Mouse (Mus musculus) limb, embryonic 12.5 days (tissue): Measurements from ENCODE around the gene Spock2. TPM values are rescaled to one million over a fixed set of nuclear protein-coding genes. Genes with fewer than 3 reads are reported as not detected.
"Not testable (repeated sequence)": the region's sequence is repeated elsewhere in the genome, so short reads cannot be mapped to it uniquely, and the experiment has no call there.

Experiments used
- ATAC-seq: fragments of 200-750 bp; cut with Nextera tagmentation; 2 replicates; pipeline ENCODE4 v1.8.0; 2017; ENCODE audit warnings: low read depth, moderate TSS enrichment; ENCODE audit not compliant: insufficient number of reproducible peaks, insufficient read depth, low FRiP score, low TSS enrichment
- H3K27ac ChIP-seq: fragments of 300-500 bp; sonication (generic); 2 replicates; pipeline ENCODE4 v1.5.1; 2016; ENCODE audit warnings: mild to moderate bottlenecking, moderate library complexity
- H3K27me3 ChIP-seq: fragments of 300-500 bp; sonication (generic); 2 replicates; pipeline ENCODE4 v1.6.1; 2016; ENCODE audit warnings: mild to moderate bottlenecking, moderate library complexity
- H3K36me3 ChIP-seq: fragments of 300-500 bp; sonication (generic); 2 replicates; pipeline ENCODE4 v1.6.1; 2016; ENCODE audit warnings: mild to moderate bottlenecking, moderate library complexity
- H3K4me1 ChIP-seq: fragments of 300-500 bp; sonication (generic); replicated peaks from 2 replicates; pipeline ENCODE4 v1.6.1; 2016
- H3K4me2 ChIP-seq: fragments of 300-500 bp; sonication (generic); 2 replicates; pipeline ENCODE4 v1.6.1; 2016; ENCODE audit warnings: mild to moderate bottlenecking, moderate library complexity
- H3K4me3 ChIP-seq: fragments of 300-500 bp; sonication (generic); replicated peaks from 2 replicates; pipeline ENCODE4 v1.5.1; 2016; ENCODE audit warnings: mild to moderate bottlenecking
- H3K9ac ChIP-seq: fragments of 300-500 bp; sonication (generic); replicated peaks from 2 replicates; pipeline ENCODE4 v1.6.1; 2016; ENCODE audit warnings: mild to moderate bottlenecking, moderate library complexity
- H3K9me3 ChIP-seq: fragments of 300-500 bp; sonication (generic); 2 replicates; pipeline ENCODE4 v1.6.1; 2016; ENCODE audit warnings: mild to moderate bottlenecking, moderate library complexity
- WGBS: fragments of 180-500 bp; shearing (Covaris S2); methylation state at CpG from one replicate; pipeline ENCODE4 v1.1.7; 2016; 5-methylcytosine and 5-hydroxymethylcytosine counted together
- polyA plus RNA-seq: library from polyadenylated mRNA; unstranded; fragments of >200 nt; fragmentation: Nextera tagmentation; extraction: Ambion mirVana; gene quantifications from 2 replicates; pipeline ENCODE4 v1.2.1, GENCODE M21; 2016

Spock2 gene
- polyA plus RNA-seq, 1 experiment from 2014 or later, result 4.1 TPM

GRCm38 (mm10) chr10:60148087-60148486 lies 42.1 kb downstream of the Spock2 start:
- H3K4me1 ChIP-seq, result 0 out of 2 replicates have a peak, but pooled peaks cover 8% of the 10 kb centered on the region
- H3K9me3 ChIP-seq, result no peaks in the 10 kb centered on the region
- H3K4me2 ChIP-seq, result no peak overlapping the region
- ATAC-seq, result no peak
- no peaks in the 10 kb centered on the region for H3K36me3 ChIP-seq
- 4% methylated on average over 5 of the region's 5 CpGs for WGBS
- H3K27ac ChIP-seq, result no peak overlapping the region
- H3K27me3 ChIP-seq, result no peaks in the 10 kb centered on the region
- no peak overlapping the region for H3K9ac ChIP-seq
- H3K4me3 ChIP-seq, result no peak overlapping the region

- Histone ChIP-seq H3K4me3 (no peak overlapping the region), H3K4me2 (no peak overlapping the region), H3K27me3 (no peaks in the 10 kb centered on the region), H3K27ac (0 out of 2 replicates have a peak overlapping the region, but pooled peaks have one; percentile 35), H3K36me3 (no peaks in the 10 kb centered on the region), H3K9ac (no peak overlapping the region), H3K9me3 (no peaks in the 10 kb centered on the region), H3K4me1 (0 out of 2 replicates have a peak, but pooled peaks cover 8% of the 10 kb centered on the region)
- no peak for ATAC-seq
- WGBS, result 55% methylated on average over 6 of the region's 6 CpGs
Observed at GRCm38 (mm10) chr10:60151107-60151663, 45.2 kb downstream of the Spock2 start.

GRCm38 (mm10) chr10:60156016-60156415 lies 50.0 kb downstream of the Spock2 start:
- Histone ChIP-seq H3K4me2 (no peak overlapping the region), H3K27me3 (no peaks in the 10 kb centered on the region), H3K9ac (no peak overlapping the region), H3K4me3 (no peak overlapping the region), H3K4me1 (0 out of 2 replicates have a peak, but pooled peaks cover 6% of the 10 kb centered on the region), H3K36me3 (no peaks in the 10 kb centered on the region), H3K9me3 (no peaks in the 10 kb centered on the region), H3K27ac (no peak overlapping the region)
- ATAC-seq, result no peak

GRCm38 (mm10) chr10:60158144-60158543 lies 52.1 kb downstream of the Spock2 start:
- no peak overlapping the region for H3K4me2 ChIP-seq
- WGBS, result 87% methylated on average over 3 of the region's 3 CpGs
- no peak for ATAC-seq

GRCm38 (mm10) chr10:60161397-60161796 lies 55.4 kb downstream of the Spock2 start:
- H3K4me3 ChIP-seq, H3K9me3 ChIP-seq, H3K36me3 ChIP-seq, H3K27ac ChIP-seq, ATAC-seq, H3K9ac ChIP-seq, H3K4me1 ChIP-seq, H3K4me2 ChIP-seq, H3K27me3 ChIP-seq: not testable (repeated sequence)
- WGBS, result 57% methylated on average over 3 of the region's 3 CpGs

More at GRCm38 (mm10) chr10:60158144-60158543, 52.1 kb downstream of the Spock2 start:
- Histone ChIP-seq H3K9ac (no peak overlapping the region), H3K4me1 (no peaks in the 10 kb centered on the region), H3K4me3 (no peak overlapping the region), H3K27me3 (no peaks in the 10 kb centered on the region), H3K9me3 (no peaks in the 10 kb centered on the region), H3K36me3 (no peaks in the 10 kb centered on the region), H3K27ac (no peak overlapping the region)

DNA sequence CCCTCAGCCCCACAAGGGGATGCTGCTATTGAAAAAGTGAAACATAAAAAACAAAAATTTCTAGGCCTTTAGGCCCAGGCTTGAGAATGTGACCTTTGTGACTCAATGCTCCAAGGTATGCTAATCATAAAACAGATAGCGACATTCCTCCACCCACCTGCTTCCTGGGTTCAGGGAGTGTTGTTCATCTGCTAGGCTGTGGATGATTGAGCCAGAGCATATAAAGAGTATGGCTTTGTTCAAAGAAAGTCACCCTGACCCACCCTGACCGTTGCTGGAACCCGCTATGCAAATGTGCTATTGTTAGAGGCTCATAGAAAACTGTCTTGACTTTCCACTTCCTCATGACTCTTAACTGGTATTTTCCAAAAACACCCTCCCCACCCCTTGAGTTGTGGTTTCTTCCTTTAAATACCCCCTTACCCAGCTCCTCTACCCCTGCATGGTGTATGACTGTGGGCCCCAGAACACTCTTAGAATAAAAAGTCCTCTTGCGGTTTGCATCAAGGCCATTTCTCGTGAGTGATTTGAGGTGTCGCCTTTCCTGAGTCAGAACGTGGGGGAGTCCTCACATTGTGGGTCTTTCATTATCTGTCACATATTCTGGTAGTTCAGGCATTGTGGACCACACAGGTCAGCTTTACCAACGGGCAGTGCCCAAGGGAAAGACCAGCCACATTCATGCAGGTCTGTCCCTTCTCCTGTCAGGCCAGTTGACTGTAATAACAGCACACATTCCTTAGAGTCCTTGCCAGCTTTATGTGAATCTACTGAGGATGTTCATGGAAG lies 56.4 kb downstream of the Spock2 start:
- H3K27ac ChIP-seq, H3K4me2 ChIP-seq, H3K9ac ChIP-seq, H3K4me1 ChIP-seq, ATAC-seq, H3K27me3 ChIP-seq, H3K9me3 ChIP-seq, H3K36me3 ChIP-seq, H3K4me3 ChIP-seq: not testable (repeated sequence)
- 88% methylated on average over 8 of the region's 8 CpGs for WGBS

DNA sequence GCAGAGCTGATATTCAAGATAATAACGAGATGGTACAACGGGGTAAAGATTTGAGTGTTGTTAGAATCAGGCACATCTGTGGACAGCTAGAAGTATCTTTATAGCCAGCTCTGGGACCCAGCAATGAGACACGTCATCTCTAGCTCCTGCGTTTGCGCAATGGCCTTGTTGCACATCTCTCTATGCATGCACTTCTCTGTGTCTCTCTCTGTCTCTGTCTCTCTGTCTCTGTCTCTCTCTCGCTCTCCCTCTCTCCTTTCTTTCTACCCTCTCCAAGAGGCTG lies 56.9 kb downstream of the Spock2 start:
- no peak overlapping the region for H3K4me3 ChIP-seq

DNA sequence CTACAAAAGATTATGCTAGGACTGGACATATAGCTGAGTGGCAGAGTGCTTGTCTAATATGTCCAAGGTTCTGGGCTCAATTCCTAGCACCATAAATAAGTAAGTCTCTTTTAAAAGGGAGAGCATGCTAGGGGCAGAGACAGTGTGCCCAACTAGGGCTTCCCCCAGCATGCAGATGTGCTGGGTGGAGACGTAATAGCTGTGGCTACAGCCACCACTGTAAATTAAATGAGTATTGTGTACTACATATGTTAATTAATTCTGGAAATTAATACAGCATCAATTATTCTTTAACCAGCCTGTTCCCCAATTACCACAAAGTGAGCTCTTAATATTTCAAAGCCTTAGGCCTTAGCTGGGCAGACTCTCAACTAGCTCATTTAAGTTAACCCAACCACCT lies 58.9 kb downstream of the Spock2 start:
- Histone ChIP-seq H3K9ac (no peak overlapping the region), H3K9me3 (0 out of 2 replicates have a peak, but pooled peaks cover 5% of the 10 kb centered on the region), H3K36me3 (no peaks in the 10 kb centered on the region), H3K4me2 (no peak overlapping the region), H3K4me3 (no peak overlapping the region), H3K27ac (no peak overlapping the region), H3K27me3 (no peaks in the 10 kb centered on the region), H3K4me1 (no peaks in the 10 kb centered on the region; the same call in 1 of the 2 replicates)
- ATAC-seq, result no peak
- WGBS, result 79% methylated on average over 1 of the region's 1 CpGs

More for the DNA sequence above, 56.9 kb downstream of the Spock2 start:
- Histone ChIP-seq H3K27me3 (no peaks in the 10 kb centered on the region), H3K9ac (no peak overlapping the region), H3K9me3 (0 out of 2 replicates have a peak, but pooled peaks cover under 1% of the 10 kb centered on the region), H3K4me2 (no peak overlapping the region), H3K36me3 (no peaks in the 10 kb centered on the region), H3K4me1 (no peaks in the 10 kb centered on the region; the same call in 1 of the 2 replicates), H3K27ac (no peak overlapping the region)
- no peak for ATAC-seq
- WGBS, result 92% methylated on average over 6 of the region's 6 CpGs

DNA sequence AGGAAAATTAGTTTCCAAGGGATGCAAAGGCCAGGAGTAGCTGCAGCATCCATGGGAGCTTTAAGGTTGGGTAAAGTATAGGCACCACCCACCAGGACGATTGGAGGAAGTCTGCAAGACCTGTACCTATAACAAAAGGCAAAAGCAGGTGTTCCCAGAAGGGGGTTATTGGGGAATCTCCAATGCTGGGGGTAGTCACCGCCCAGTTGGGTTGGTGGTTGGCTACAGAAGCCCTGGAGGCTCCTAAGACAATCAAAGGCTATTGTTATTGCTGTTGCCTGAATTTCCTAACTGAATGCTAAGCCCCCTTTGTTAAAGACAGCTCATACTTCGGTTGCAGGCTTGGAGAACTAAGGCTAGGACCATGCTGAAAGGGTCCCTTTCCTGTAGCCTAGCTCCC lies 60.0 kb downstream of the Spock2 start:
- Histone ChIP-seq H3K4me2 (no peak overlapping the region), H3K27me3 (no peaks in the 10 kb centered on the region), H3K4me1 (no peaks in the 10 kb centered on the region; the same call in 1 of the 2 replicates), H3K4me3 (no peak overlapping the region), H3K9ac (no peak overlapping the region), H3K27ac (no peak overlapping the region), H3K36me3 (no peaks in the 10 kb centered on the region), H3K9me3 (0 out of 2 replicates have a peak, but pooled peaks cover 5% of the 10 kb centered on the region)
- ATAC-seq, result no peak
- WGBS, result 30% methylated on average over 3 of the region's 3 CpGs

DNA sequence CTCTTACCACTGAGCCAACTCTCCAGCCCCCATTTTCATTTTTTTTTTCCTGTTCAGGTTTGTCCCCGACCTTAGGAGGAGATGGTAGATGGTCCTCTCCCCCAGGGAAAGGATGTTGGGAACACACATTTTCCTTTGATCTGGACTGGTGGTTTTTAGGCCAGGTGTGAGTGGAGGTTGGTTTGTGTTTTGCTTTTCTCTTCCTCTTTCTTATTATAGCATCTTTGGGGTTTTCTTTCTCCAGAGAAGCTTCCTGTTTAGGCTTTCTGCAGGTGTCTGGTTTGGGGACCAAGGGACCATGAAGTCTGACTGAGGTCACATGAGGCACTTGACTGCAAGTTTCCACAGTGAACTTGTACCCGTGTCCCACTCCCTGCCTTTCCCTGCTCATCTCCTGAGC lies 62.3 kb downstream of the Spock2 start:
- Histone ChIP-seq H3K4me3 (no peak overlapping the region), H3K4me2 (no peak overlapping the region), H3K27ac (no peak overlapping the region), H3K4me1 (no peaks in the 10 kb centered on the region; the same call in 1 of the 2 replicates), H3K36me3 (no peaks in the 10 kb centered on the region), H3K9me3 (0 out of 2 replicates have a peak, but pooled peaks cover 5% of the 10 kb centered on the region), H3K27me3 (no peaks in the 10 kb centered on the region), H3K9ac (no peak overlapping the region)
- no peak for ATAC-seq
- 82% methylated on average over 2 of the region's 2 CpGs for WGBS

DNA sequence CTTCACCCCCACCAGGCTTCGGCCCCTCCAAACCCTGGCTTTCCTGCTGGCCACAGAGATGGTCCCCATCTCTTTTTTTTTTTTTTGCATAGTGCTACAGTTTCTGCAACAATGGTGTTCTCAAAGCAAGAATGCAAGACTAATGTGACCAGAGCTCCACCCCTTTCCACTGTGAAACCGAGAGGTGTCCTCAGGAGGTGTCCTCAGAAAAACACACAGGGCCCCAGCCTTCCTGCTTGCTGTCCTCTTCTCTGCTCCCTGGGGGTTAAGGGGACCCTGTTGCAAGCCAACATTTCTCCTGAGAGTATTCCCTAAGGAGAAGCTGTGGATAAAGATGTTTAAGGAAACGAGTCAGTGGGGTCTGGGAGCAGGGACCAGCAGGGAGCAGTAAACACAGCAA lies 62.9 kb downstream of the Spock2 start:
- Histone ChIP-seq H3K4me1 (no peaks in the 10 kb centered on the region; the same call in 1 of the 2 replicates), H3K4me3 (no peak overlapping the region), H3K36me3 (no peaks in the 10 kb centered on the region), H3K9me3 (0 out of 2 replicates have a peak, but pooled peaks cover 5% of the 10 kb centered on the region), H3K27ac (no peak overlapping the region), H3K9ac (no peak overlapping the region), H3K4me2 (no peak overlapping the region), H3K27me3 (no peaks in the 10 kb centered on the region)
- 60% methylated on average over 3 of the region's 3 CpGs for WGBS
- ATAC-seq, result no peak
